Mouse (Mus musculus) ES-Bruce4 (cell line): ENCODE results near the gene Mars.

Source experiments
- CTCF ChIP-seq: IDR thresholded peaks from one replicate; pipeline ENCODE4 v1.8.1; 2011; ENCODE audit warnings: low read depth, low read length
- EP300 ChIP-seq: IDR thresholded peaks from 2 replicates; pipeline ENCODE4 v1.6.1; 2011; ENCODE audit warnings: low read depth, low read length; ENCODE audit not compliant: insufficient read depth
- POLR2A ChIP-seq: IDR thresholded peaks from one replicate; pipeline ENCODE4 v1.8.1; 2011; ENCODE audit warnings: low read length; ENCODE audit not compliant: insufficient read depth

DNA sequence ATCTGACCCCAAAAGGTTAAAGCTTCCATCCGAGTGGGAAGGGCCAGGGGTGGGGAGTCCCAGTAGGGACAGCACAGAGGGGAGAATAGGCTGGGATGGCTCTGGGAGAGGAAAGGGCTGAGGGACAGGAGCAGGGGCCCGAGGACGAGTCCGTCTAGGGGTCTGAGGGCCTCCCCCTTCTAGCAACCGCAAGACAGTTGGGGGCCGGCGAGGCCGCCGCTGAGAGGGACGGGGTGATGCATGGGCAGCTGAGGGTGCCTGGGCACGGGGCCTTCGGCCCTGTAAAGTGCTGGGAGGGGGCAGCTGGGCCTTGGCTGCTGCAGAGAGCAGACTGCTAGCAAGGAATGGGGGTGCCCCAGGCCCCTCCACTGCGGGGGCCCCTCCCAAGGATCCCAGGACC, 25.9 kb downstream of the Mars start:
- no peak for TF ChIP-seq POLR2A
- no peak for TF ChIP-seq CTCF
- no peak for TF ChIP-seq EP300
